Mouse (Mus musculus): ENCODE data around the gene Ddit4. TPM values are rescaled to one million over a fixed set of nuclear protein-coding genes. Genes with fewer than 3 reads are reported as not detected.
A peak's percentile ranks its signal among the peaks of the same experiment; 100 is the strongest.

Gene Ddit4
- polyA plus RNA-seq, 1 experiment = 34.2 TPM

DNA sequence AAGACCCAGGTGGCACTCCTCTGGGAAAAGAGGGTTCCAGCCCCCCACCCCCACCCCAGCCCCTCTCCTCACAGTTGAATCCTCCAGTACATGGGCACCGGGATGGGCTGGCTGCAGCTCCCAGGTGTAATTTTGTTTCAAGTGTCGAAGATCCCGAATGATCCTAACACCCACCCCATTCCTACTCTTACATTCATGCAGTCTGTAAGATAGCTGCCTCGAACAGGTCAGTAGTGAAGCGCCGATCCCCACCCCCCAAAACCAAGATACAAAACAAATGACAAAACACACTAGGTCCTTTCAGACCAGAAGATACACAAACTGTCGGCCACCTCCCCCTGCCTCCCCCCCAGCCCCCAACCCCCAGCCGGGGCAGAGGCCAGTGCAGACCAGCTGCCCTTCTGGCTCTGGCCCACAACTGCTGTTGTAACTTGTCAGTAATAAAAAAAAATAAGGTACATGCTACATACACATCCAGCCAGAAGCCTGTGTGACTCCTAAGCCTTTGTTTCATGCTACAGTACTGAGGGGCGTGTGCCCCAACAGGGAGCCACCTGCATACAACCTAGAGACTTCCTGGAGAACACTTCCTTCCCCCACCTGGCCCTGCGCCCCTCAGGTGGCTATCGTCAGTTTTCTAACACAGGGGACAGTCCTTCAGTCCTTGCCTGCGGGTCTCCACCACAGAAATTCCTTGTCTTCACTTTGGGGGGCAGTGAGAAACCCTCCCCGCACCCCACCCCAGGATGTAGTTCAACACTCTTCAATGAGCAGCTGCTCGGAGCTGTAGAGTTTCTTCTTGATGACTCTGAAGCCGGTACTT is 1.6 kb downstream of the Ddit4 start:
- Histone ChIP-seq H3K4me1 (ENCODE audit: control insufficient read depth, insufficient read depth, low read length) (peaks cover 1% of the 10 kb centered on the region; the same call in 1 of the 2 replicates), H3K4me3 (replicated peaks; ENCODE audit: control insufficient read depth, low read depth, low read length) (peak overlapping the region; percentile 92), H3K27ac (ENCODE audit: control insufficient read depth, insufficient read depth, low read depth, low read length, poor library complexity) (peak overlapping the region; percentile 82)
- peak; percentile 4; the same call in 1 of the 2 replicates for TF ChIP-seq CTCF (IDR thresholded peaks at IDR 0.05; ENCODE audit: control insufficient read depth, insufficient read depth, low read length)
- no peak for TF ChIP-seq POLR2A (IDR thresholded peaks at IDR 0.05; ENCODE audit: borderline replicate concordance, control insufficient read depth, low read depth, low read length)
- whole genome bisulfite sequencing = 52% methylated on average over 15 of the region's 15 CpGs

DNA sequence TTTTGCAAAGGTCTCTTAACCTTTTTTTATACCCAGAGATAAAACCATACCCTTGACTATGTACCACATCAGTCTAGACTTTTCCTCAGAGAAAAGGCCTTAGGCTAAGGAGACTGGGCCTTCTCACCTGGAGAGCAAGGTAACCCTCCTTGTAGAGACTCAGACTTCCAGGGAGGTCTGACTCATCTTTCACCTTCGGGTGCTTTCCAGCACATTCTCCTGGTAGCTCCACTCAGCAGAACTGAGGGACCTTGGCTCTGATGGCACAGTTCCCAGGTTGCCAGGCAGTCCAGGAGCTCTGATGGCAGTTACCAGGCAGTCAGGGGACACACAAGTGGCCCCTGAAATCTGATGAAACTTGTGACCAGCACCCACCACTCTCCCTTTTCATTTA is 2.4 kb downstream of the Ddit4 start:
- 47% methylated on average over 1 of the region's 1 CpGs for WGBS
- TF ChIP-seq POLR2A (IDR thresholded peaks at IDR 0.05; ENCODE audit: borderline replicate concordance, control insufficient read depth, low read depth, low read length) (no peak), CTCF (IDR thresholded peaks at IDR 0.05; ENCODE audit: control insufficient read depth, insufficient read depth, low read length) (no peak)
- peaks cover 1% of the 10 kb centered on the region; the same call in 1 of the 2 replicates for H3K4me1 ChIP-seq (ENCODE audit: control insufficient read depth, insufficient read depth, low read length)
- H3K27ac ChIP-seq (ENCODE audit: control insufficient read depth, insufficient read depth, low read depth, low read length, poor library complexity) = no peak overlapping the region
- no peak overlapping the region for H3K4me3 ChIP-seq (replicated peaks; ENCODE audit: control insufficient read depth, low read depth, low read length)

DNA sequence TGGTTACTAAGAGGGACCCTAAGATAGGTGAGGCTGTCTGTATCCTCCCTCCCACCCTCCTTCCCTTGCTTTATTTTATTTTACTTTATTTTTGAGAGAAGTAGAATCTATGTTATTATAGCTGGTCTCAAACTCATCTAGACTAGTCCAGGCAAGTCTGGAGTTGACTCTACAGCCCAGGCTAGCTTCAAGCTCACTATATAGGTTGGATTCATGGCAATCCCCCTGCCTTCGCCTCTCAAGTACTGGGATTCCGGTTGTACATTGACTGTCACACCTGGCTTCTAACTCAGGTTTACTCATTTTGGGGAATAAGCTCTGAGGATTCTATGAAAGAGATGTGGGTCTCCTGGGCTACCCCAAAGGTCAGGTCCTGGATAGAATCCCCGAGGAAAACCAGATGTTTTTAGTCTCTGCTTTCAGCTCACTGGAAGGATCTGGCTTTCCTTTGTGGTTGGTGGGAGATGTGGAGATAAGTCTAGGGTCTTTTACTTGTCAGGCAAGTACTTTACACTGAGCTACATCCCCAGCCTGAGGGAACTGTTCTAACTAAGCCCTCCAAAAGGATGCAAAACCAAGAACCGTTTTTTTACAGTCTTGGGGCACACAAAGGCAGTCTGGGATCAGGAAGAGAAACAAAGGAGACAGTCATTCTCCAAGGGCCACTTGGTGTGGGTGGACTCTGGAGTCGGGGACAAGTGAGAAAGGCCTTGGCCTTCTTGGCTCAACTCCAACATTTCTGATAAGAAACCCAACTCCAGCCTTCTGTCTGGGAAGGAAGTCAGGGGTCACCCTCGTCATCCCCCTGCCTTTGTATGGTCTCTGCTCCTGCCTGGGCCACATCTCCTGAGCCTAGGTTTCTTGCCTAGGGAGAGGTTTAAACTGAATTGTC is 3.0 kb downstream of the Ddit4 start:
- Histone ChIP-seq H3K4me3 (replicated peaks; ENCODE audit: control insufficient read depth, low read depth, low read length) (no peak overlapping the region), H3K27ac (ENCODE audit: control insufficient read depth, insufficient read depth, low read depth, low read length, poor library complexity) (no peak overlapping the region), H3K4me1 (ENCODE audit: control insufficient read depth, insufficient read depth, low read length) (peaks cover 1% of the 10 kb centered on the region; the same call in 1 of the 2 replicates)
- TF ChIP-seq POLR2A (IDR thresholded peaks at IDR 0.05; ENCODE audit: borderline replicate concordance, control insufficient read depth, low read depth, low read length) (no peak), CTCF (IDR thresholded peaks at IDR 0.05; ENCODE audit: control insufficient read depth, insufficient read depth, low read length) (no peak)
- WGBS = 56% methylated on average over 6 of the region's 6 CpGs

DNA sequence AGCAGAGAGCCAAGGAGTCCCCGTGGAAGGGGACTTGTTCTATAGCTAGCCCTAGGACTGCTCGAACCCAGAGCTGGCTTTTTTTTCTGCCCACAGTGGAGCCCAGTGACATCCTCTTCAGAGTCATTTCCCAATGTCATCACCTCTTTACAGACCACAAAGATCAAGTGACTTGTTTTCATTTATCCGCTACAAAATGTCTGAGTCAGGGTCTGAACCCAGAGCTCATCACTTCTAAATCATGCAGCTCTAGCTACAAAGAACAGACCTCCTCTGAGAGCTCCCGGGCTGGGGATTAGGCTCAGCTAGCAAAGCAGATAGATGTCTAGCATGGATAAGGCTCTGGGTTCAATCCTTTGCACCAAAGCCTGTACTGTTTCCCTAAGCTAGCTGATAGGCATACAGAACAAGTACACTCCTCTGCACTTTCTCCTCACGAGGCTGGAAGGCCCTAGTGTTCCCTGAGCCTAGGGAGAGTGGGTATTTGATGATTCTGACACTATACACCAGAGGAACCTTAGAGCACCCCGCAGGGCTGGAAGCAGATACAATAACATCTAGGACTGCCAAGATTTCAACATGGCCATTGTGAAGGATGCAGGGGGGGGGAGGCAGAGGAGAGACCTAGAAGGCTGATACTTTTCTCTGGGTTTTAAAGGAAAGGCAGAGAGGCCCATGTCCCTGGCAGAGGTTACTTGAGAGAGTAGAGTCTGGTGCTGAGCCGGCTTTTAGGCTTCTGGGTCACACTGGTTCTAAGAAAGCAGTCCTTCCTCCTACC is 4.1 kb downstream of the Ddit4 start:
- no peak overlapping the region for H3K4me3 ChIP-seq (replicated peaks; ENCODE audit: control insufficient read depth, low read depth, low read length)
- H3K27ac ChIP-seq (ENCODE audit: control insufficient read depth, insufficient read depth, low read depth, low read length, poor library complexity) = no peak overlapping the region
- H3K4me1 ChIP-seq (ENCODE audit: control insufficient read depth, insufficient read depth, low read length) = peaks cover 5% of the 10 kb centered on the region
- TF ChIP-seq CTCF (IDR thresholded peaks at IDR 0.05; ENCODE audit: control insufficient read depth, insufficient read depth, low read length) (no peak), POLR2A (IDR thresholded peaks at IDR 0.05; ENCODE audit: borderline replicate concordance, control insufficient read depth, low read depth, low read length) (no peak)
- 46% methylated on average over 7 of the region's 7 CpGs for WGBS

DNA sequence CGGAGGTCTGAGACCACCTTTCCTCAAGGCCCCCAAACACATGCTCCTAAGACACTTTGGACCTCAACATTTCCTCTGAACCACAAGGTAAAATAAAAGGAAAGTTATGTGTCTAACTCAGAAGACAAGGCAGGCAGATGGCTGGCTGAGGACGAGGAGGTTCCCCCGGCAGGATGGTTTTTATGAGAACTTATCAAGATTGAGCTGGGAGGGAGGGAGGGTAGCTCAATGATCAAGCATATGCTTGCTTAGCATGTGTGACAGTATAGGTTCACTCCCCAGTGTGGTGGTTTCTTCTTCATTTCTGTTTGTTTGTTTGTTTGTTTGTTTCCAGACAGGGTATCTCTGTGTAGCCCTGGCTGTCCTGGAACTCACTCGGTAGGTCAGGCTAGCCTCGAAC is 5.3 kb downstream of the Ddit4 start:
- no peak overlapping the region for H3K27ac ChIP-seq (ENCODE audit: control insufficient read depth, insufficient read depth, low read depth, low read length, poor library complexity)
- 75% methylated on average over 5 of the region's 5 CpGs for WGBS
- H3K4me3 ChIP-seq (replicated peaks; ENCODE audit: control insufficient read depth, low read depth, low read length) = no peak overlapping the region
- TF ChIP-seq POLR2A (IDR thresholded peaks at IDR 0.05; ENCODE audit: borderline replicate concordance, control insufficient read depth, low read depth, low read length) = no peak
- no peak for TF ChIP-seq CTCF (IDR thresholded peaks at IDR 0.05; ENCODE audit: control insufficient read depth, insufficient read depth, low read length)
- H3K4me1 ChIP-seq (ENCODE audit: control insufficient read depth, insufficient read depth, low read length) = peaks cover 6% of the 10 kb centered on the region

DNA sequence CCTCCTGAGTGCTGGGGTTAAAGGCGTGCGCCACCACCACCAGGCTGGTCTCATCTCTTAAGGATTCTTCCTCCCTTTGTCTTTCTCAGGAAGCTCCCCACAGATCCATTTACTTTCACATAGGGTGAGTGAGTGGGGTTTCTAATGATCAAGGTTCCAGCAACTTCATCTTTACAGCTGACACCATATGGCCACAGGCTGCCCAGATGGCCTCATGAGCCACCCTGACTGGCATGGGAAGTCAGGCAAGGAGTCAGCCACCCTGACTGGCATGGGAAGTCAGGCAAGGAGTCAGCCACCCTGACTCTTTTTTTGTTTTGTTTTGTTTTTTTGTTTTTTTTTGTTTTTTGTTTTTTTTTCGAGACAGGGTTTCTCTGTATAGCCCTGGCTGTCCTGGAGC is 6.2 kb downstream of the Ddit4 start:
- Histone ChIP-seq H3K27ac (ENCODE audit: control insufficient read depth, insufficient read depth, low read depth, low read length, poor library complexity) (no peak overlapping the region), H3K4me3 (replicated peaks; ENCODE audit: control insufficient read depth, low read depth, low read length) (no peak overlapping the region), H3K4me1 (ENCODE audit: control insufficient read depth, insufficient read depth, low read length) (peaks cover 6% of the 10 kb centered on the region)
- 86% methylated on average over 3 of the region's 3 CpGs for WGBS
- TF ChIP-seq CTCF (IDR thresholded peaks at IDR 0.05; ENCODE audit: control insufficient read depth, insufficient read depth, low read length) (no peak), POLR2A (IDR thresholded peaks at IDR 0.05; ENCODE audit: borderline replicate concordance, control insufficient read depth, low read depth, low read length) (no peak)

DNA sequence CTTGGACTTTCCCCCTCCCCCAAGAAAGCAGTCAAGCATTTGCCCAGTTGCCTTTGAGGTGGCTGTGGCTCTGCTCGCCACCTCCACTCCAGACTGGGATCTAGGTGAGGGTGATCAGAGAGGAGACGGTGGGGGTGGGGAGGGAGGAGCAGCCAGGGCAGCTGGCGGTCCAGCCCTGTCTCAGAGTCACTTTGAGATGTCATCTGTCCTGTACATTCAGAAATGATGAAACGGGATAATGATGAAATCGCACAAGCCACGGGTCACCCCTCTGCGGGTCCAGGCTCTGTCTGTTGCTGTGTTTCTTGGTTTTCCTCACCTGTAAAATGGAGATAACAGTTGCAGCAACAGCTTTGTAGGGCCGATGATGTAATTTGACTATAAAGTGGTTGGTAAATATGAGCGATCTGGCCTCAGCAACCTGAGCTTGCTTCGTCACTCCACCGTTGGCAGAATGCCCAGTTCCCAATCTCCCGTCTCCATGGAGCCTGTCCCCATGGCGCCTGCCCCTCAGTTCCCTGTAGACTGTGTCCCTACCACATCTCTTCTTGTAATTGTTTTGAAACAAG is 8.1 kb downstream of the Ddit4 start:
- Histone ChIP-seq H3K4me3 (replicated peaks; ENCODE audit: control insufficient read depth, low read depth, low read length) (no peak overlapping the region), H3K4me1 (ENCODE audit: control insufficient read depth, insufficient read depth, low read length) (peaks cover 8% of the 10 kb centered on the region), H3K27ac (ENCODE audit: control insufficient read depth, insufficient read depth, low read depth, low read length, poor library complexity) (peak overlapping the region; percentile 40)
- TF ChIP-seq CTCF (IDR thresholded peaks at IDR 0.05; ENCODE audit: control insufficient read depth, insufficient read depth, low read length) (no peak), POLR2A (IDR thresholded peaks at IDR 0.05; ENCODE audit: borderline replicate concordance, control insufficient read depth, low read depth, low read length) (no peak)
- WGBS = 15% methylated on average over 13 of the region's 13 CpGs

Data from bone marrow, adult 2 months (tissue).